Mouse (Mus musculus): ENCODE data around the gene Prtn3. TPM values are rescaled to one million over a fixed set of nuclear protein-coding genes. Genes with fewer than 3 reads are reported as not detected.

Prtn3 gene
- polyA plus RNA-seq, 1 experiment from 2014 or later = 15.3 TPM

DNA sequence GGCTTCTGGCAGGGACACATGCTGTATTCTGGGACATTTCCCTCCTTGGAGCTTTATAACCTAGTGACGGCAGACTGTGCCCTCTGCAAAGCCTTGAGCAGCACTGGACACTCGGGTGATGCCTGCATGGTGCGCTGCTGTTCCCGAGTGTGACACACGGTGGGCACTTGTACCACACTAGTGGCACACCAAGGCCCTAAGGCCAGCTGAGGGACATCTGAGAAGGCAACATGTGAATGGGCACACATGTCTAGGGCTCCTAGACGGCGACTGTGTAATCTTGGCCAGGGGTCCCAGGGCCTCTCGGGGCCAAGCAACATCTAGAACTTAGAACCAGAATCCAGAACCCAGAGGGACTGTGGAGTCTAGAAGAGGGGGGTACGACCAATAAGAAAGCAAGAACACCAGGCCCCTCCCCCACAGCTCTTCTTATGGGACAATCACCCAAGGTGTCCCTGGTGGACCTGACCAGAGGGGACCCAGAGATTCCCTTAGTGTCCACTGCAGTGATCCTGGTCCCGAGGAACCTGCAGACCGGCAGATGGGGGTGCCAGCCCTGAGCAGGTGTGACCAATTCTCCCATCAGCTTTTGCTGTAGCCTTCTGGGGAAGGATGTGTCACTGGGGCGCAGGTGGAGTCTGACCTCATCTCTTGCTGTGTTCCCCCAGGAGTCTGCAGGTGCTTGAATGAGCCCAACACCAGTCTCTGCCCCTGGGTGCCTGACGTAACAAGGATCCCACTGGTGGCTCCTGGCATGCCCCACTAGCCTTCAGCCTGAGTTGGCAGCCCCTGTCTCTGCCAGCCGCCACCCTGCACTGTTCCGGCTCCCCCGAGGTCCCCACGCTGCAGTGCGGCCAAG, 55.9 kb downstream of the Prtn3 start:
- WGBS = 91% methylated on average over 18 of the region's 18 CpGs
- Histone ChIP-seq H3K4me3 (peak overlapping the region; percentile 76), H3K9me3 (replicated peaks) (no peaks in the 10 kb centered on the region), H3K4me1 (peaks cover 84% of the 10 kb centered on the region), H3K27ac (peak overlapping the region; percentile 95), H3K27me3 (ENCODE audit: low read depth, poor library complexity, severe bottlenecking) (no peaks in the 10 kb centered on the region), H3K36me3 (peaks cover 55% of the 10 kb centered on the region)
- no peak for DNase-seq (ENCODE audit: low spot score)

DNA sequence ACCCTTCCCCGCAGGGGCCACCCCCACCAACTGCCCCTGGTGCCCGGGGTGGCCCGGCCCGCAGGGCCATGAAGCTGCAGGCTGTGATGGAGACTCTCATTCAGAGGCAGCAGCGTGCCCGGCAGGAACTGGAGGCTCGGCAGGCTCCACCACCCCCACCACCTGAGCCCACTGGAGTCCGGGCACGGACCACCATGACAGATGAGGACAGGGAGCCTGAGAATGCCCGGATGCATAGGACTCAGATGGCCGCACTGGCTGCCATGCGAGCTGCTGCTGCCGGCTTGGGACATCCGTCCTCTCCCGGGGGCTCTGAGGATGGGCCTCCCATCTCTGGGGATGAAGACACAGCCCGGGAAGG, 56.5 kb downstream of the Prtn3 start:
- Histone ChIP-seq H3K27me3 (ENCODE audit: low read depth, poor library complexity, severe bottlenecking) (no peaks in the 10 kb centered on the region), H3K4me1 (peaks cover 86% of the 10 kb centered on the region), H3K27ac (peak overlapping the region; percentile 95), H3K9me3 (replicated peaks) (no peaks in the 10 kb centered on the region), H3K36me3 (peaks cover 61% of the 10 kb centered on the region), H3K4me3 (peak overlapping the region; percentile 76)
- DNase-seq (ENCODE audit: low spot score) = no peak
- 88% methylated on average over 16 of the region's 16 CpGs for WGBS

DNA sequence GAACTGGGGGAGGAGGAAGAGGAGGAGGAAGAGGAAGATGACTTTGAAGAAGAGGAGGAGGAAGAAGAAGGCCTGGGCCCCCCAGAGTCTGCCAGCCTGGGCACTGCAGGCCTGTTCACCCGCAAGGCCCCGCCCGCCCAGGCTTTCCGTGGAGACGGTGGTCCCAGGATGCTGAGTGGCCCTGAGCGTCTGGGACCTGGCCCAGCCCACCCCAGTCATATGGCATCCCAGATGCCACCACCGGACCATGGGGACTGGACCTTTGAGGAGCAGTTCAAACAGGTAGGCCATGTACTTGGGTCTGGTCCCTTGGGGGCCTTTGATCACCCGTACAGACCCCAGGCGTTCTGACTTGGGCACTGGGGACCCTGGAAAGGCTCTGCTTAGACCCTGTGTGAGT, 57.5 kb downstream of the Prtn3 start:
- DNase-seq (ENCODE audit: low spot score) = no peak
- H3K27ac ChIP-seq = peak overlapping the region; percentile 95
- WGBS = 82% methylated on average over 9 of the region's 9 CpGs
- H3K4me1 ChIP-seq = peaks cover 87% of the 10 kb centered on the region
- H3K4me3 ChIP-seq = peak overlapping the region; percentile 34; the same call in 1 of the 2 replicates
- peaks cover 71% of the 10 kb centered on the region for H3K36me3 ChIP-seq
- no peaks in the 10 kb centered on the region for H3K9me3 ChIP-seq (replicated peaks)
- no peaks in the 10 kb centered on the region for H3K27me3 ChIP-seq (ENCODE audit: low read depth, poor library complexity, severe bottlenecking)

DNA sequence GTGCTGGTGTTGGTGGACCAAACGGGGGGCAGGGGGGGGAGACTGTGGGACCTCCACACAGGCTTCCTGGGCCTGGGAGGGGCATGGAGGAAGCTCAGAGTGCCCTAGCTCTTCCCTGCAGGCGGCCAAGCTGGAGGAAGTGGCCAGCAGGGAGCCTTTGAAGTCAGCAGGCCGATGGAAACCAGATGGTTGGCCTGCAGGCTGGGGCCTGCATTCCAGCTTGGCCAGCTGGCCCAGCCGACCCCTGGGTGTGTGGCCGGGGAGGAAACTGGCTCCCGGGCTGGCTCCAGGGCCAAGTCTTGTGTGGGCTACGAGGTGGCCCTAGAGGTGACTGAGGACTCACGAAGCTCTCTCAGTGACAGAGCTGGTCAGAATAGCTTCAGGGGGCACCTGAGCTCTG, 58.5 kb downstream of the Prtn3 start:
- DNase-seq (ENCODE audit: low spot score) = peak; percentile 88

More for the DNA sequence above, 58.5 kb downstream of the Prtn3 start:
- WGBS = 5% methylated on average over 8 of the region's 8 CpGs
- H3K4me1 ChIP-seq = peaks cover 96% of the 10 kb centered on the region
- H3K9me3 ChIP-seq (replicated peaks) = no peaks in the 10 kb centered on the region
- peaks cover 81% of the 10 kb centered on the region for H3K36me3 ChIP-seq
- H3K27ac ChIP-seq = peak overlapping the region; percentile 95
- H3K27me3 ChIP-seq (ENCODE audit: low read depth, poor library complexity, severe bottlenecking) = no peaks in the 10 kb centered on the region
- peak overlapping the region; percentile 34 for H3K4me3 ChIP-seq

Small RNAs within 50 kb of the gene (microRNA-seq; reads per million reads assigned to microRNA genes)
- 0.88 reads per million for gene Mir6910

Other genes with a start within 250 kb of the Prtn3 start
- gene Shc2, start 236.6 kb upstream of the Prtn3 start, polyA plus RNA-seq (2016; fragmentation: Nextera tagmentation; extraction: Ambion mirVana) = 7.8 and 8.6 TPM in 2 replicates
- gene Odf3l2, start 228.7 kb upstream of the Prtn3 start, polyA plus RNA-seq (2016; fragmentation: Nextera tagmentation; extraction: Ambion mirVana) = not detected in 2 replicates
- gene Madcam1, start 209.9 kb upstream of the Prtn3 start, polyA plus RNA-seq (2016; fragmentation: Nextera tagmentation; extraction: Ambion mirVana) = 3.7 and 6.4 TPM in 2 replicates
- 68.0 and 73.0 TPM in 2 replicates for gene Tpgs1, start 205.1 kb upstream of the Prtn3 start, polyA plus RNA-seq (2016; fragmentation: Nextera tagmentation; extraction: Ambion mirVana)
- gene Cdc34, start 192.3 kb upstream of the Prtn3 start, polyA plus RNA-seq (2016; fragmentation: Nextera tagmentation; extraction: Ambion mirVana) = 209 and 259 TPM in 2 replicates
- gene Gzmm, start 185.5 kb upstream of the Prtn3 start, polyA plus RNA-seq (2016; fragmentation: Nextera tagmentation; extraction: Ambion mirVana) = 0.76 and 0.94 TPM in 2 replicates
- gene Bsg, start 170.0 kb upstream of the Prtn3 start, polyA plus RNA-seq (2016; fragmentation: Nextera tagmentation; extraction: Ambion mirVana) = 642 and 664 TPM in 2 replicates
- gene Hcn2, start 157.8 kb upstream of the Prtn3 start, polyA plus RNA-seq (2016; fragmentation: Nextera tagmentation; extraction: Ambion mirVana) = 0.04 TPM in 1 of 2 replicates, not detected in the other
- gene Polrmt, start 127.9 kb upstream of the Prtn3 start, polyA plus RNA-seq (2016; fragmentation: Nextera tagmentation; extraction: Ambion mirVana) = 58.6 and 61.2 TPM in 2 replicates
- gene Fgf22, start 119.4 kb upstream of the Prtn3 start, polyA plus RNA-seq (2016; fragmentation: Nextera tagmentation; extraction: Ambion mirVana) = 0.28 and 0.65 TPM in 2 replicates
- 141 and 151 TPM in 2 replicates for gene Rnf126, start 107.5 kb upstream of the Prtn3 start, polyA plus RNA-seq (2016; fragmentation: Nextera tagmentation; extraction: Ambion mirVana)
- gene Fstl3, start 97.2 kb upstream of the Prtn3 start, polyA plus RNA-seq (2016; fragmentation: Nextera tagmentation; extraction: Ambion mirVana) = 1.8 and 2.3 TPM in 2 replicates
- 0.19 TPM in 1 of 2 replicates, not detected in the other for gene Prss57, start 83.5 kb upstream of the Prtn3 start, polyA plus RNA-seq (2016; fragmentation: Nextera tagmentation; extraction: Ambion mirVana)
- gene Palm, start 80.9 kb upstream of the Prtn3 start, polyA plus RNA-seq (2016; fragmentation: Nextera tagmentation; extraction: Ambion mirVana) = 121 and 126 TPM in 2 replicates
- 0.60 TPM in 1 of 2 replicates, not detected in the other for gene Misp, start 53.5 kb upstream of the Prtn3 start, polyA plus RNA-seq (2016; fragmentation: Nextera tagmentation; extraction: Ambion mirVana)
- 485 and 494 TPM in 2 replicates for gene Ptbp1, start 20.0 kb upstream of the Prtn3 start, polyA plus RNA-seq (2016; fragmentation: Nextera tagmentation; extraction: Ambion mirVana)
- gene Plppr3, start 158 bp downstream of the Prtn3 start, polyA plus RNA-seq (2016; fragmentation: Nextera tagmentation; extraction: Ambion mirVana) = 108 and 140 TPM in 2 replicates
- gene Elane, start 11.8 kb downstream of the Prtn3 start, polyA plus RNA-seq (2016; fragmentation: Nextera tagmentation; extraction: Ambion mirVana) = not detected in 2 replicates
- gene Cfd, start 16.4 kb downstream of the Prtn3 start, polyA plus RNA-seq (2016; fragmentation: Nextera tagmentation; extraction: Ambion mirVana) = not detected in 2 replicates
- 63.6 and 67.1 TPM in 2 replicates for gene Med16, start 34.4 kb downstream of the Prtn3 start, polyA plus RNA-seq (2016; fragmentation: Nextera tagmentation; extraction: Ambion mirVana)
- gene Gm26602, start 36.4 kb downstream of the Prtn3 start, polyA plus RNA-seq (2016; fragmentation: Nextera tagmentation; extraction: Ambion mirVana) = not detected in 2 replicates
- 0.31 and 0.49 TPM in 2 replicates for gene Kiss1r, start 42.5 kb downstream of the Prtn3 start, polyA plus RNA-seq (2016; fragmentation: Nextera tagmentation; extraction: Ambion mirVana)
- gene R3hdm4, start 46.7 kb downstream of the Prtn3 start, polyA plus RNA-seq (2016; fragmentation: Nextera tagmentation; extraction: Ambion mirVana) = 116 and 143 TPM in 2 replicates
- 18.2 and 29.4 TPM in 2 replicates for gene Arid3a, start 52.6 kb downstream of the Prtn3 start, polyA plus RNA-seq (2016; fragmentation: Nextera tagmentation; extraction: Ambion mirVana)
- gene Wdr18, start 85.7 kb downstream of the Prtn3 start, polyA plus RNA-seq (2016; fragmentation: Nextera tagmentation; extraction: Ambion mirVana) = 174 and 201 TPM in 2 replicates
- gene Grin3b, start 96.2 kb downstream of the Prtn3 start, polyA plus RNA-seq (2016; fragmentation: Nextera tagmentation; extraction: Ambion mirVana) = 0.28 and 0.40 TPM in 2 replicates
- 14.9 and 16.4 TPM in 2 replicates for gene Tmem259, start 109.9 kb downstream of the Prtn3 start, polyA plus RNA-seq (2016; fragmentation: Nextera tagmentation; extraction: Ambion mirVana)
- 261 and 301 TPM in 2 replicates for gene Cnn2, start 114.1 kb downstream of the Prtn3 start, polyA plus RNA-seq (2016; fragmentation: Nextera tagmentation; extraction: Ambion mirVana)
- 2.0 and 2.3 TPM in 2 replicates for gene Abca7, start 122.0 kb downstream of the Prtn3 start, polyA plus RNA-seq (2016; fragmentation: Nextera tagmentation; extraction: Ambion mirVana)
- gene Arhgap45, start 142.2 kb downstream of the Prtn3 start, polyA plus RNA-seq (2016; fragmentation: Nextera tagmentation; extraction: Ambion mirVana) = 14.9 and 15.5 TPM in 2 replicates
- gene Polr2e, start 165.3 kb downstream of the Prtn3 start, polyA plus RNA-seq (2016; fragmentation: Nextera tagmentation; extraction: Ambion mirVana) = 319 and 357 TPM in 2 replicates
- 589 and 631 TPM in 2 replicates for gene Gpx4, start 172.7 kb downstream of the Prtn3 start, polyA plus RNA-seq (2016; fragmentation: Nextera tagmentation; extraction: Ambion mirVana)
- 17.1 and 18.4 TPM in 2 replicates for gene Sbno2, start 231.1 kb downstream of the Prtn3 start, polyA plus RNA-seq (2016; fragmentation: Nextera tagmentation; extraction: Ambion mirVana)
- gene Stk11, start 241.3 kb downstream of the Prtn3 start, polyA plus RNA-seq (2016; fragmentation: Nextera tagmentation; extraction: Ambion mirVana) = 16.1 and 17.0 TPM in 2 replicates